Mouse (Mus musculus): ENCODE data around the gene Tha1.

- TF ChIP-seq POLR2A (IDR thresholded peaks at IDR 0.05; ENCODE audit: low read depth, low read length) (no peak), CTCF (IDR thresholded peaks at IDR 0.05; ENCODE audit: extremely low read depth, insufficient read depth, insufficient read length, insufficient replicate concordance) (peak; percentile 44; the same call in 1 of the 2 replicates)
Measured at GRCm38 (mm10) chr11:117915341-117915740, 42.1 kb upstream of the Tha1 start.
